Mouse (Mus musculus): ENCODE results near the gene Tomm7.

- TF ChIP-seq HCFC1 (IDR thresholded peaks at IDR 0.05; ENCODE audit: low read depth, low read length) (no peak), ZMIZ1 (IDR thresholded peaks at IDR 0.05; ENCODE audit: low read depth, low read length) (no peak), MAX (IDR thresholded peaks at IDR 0.05; ENCODE audit: low read length) (no peak), POLR2A (IDR thresholded peaks at IDR 0.05; ENCODE audit: low read depth, low read length) (no peak), SMC3 (IDR thresholded peaks at IDR 0.05; ENCODE audit: low read depth, low read length) (no peak)
Measured at GRCm38 (mm10) chr5:23872586-23872985, 28.6 kb upstream of the Tomm7 start.

Measured in CH12.LX (cell line).